Mouse (Mus musculus): ENCODE measurements at regions not wholly inside any gene's neighbourhood (a gene's known extent, or its start where the extent isn't known, plus 50 kb on each side); places are given as distances from the start of the nearest gene placed in this dataset.

DNA sequence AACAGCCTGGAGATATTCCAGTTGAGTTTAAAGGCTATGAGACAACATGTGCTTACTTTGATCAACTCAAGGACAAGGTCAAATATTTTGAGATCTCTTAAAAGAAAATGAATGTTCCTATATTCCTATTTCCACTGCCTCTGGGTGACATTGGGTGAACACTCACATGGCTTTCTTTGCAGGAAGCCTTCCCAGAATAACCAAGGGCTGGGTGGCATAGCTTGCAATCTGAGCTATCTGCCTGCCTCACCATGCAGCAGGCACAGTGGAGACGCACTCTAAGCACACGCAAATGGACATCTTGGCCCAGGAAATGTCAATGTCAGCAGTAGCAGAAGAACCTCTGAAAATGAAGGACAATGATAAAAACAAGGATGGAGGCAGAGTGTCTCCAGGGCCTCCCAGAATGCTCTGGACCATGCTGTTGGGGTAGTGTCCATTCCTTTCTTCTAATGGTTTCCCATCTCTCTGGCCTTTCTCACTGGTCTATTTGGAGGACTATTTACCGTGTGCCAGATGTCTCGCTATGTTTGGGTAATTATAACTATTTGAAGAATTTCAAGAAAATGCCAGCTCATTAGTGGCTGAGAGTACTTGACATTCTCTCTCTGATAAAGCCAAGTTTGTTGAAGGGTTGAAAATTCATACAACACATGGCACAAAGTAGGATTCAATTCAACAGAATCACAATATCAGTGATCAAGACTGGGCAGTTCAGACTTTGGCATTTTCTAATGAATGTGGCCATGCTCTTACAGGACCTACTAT is 276.3 kb upstream of the Rnf32 start:
- intact Hi-C loops (cut with DNase I): no loop called here

DNA sequence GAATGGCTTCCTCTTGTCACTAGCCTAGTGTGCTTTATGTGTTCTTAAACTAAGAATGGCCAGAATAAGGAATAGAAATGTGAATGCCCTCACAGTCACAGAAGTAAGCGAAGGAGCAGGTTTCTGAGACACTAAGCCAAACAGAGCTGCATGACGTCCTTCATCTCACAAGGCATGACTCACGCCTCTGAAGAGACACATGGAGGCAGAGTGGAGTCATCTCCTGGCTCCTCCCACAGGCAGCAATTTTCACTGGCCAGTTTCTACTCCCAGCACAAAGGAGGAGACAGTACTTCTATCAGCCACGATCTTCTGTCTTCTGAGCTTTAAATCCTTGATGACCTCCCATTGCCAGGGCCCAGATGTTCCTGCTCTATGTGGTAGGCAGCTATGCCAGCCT is 291.3 kb upstream of the Rnf32 start:
- intact Hi-C loops (cut with DNase I): no loop called here
- no peak for DNase-seq

More for the DNA sequence above, 276.3 kb upstream of the Rnf32 start:
- no peak for DNase-seq

DNA sequence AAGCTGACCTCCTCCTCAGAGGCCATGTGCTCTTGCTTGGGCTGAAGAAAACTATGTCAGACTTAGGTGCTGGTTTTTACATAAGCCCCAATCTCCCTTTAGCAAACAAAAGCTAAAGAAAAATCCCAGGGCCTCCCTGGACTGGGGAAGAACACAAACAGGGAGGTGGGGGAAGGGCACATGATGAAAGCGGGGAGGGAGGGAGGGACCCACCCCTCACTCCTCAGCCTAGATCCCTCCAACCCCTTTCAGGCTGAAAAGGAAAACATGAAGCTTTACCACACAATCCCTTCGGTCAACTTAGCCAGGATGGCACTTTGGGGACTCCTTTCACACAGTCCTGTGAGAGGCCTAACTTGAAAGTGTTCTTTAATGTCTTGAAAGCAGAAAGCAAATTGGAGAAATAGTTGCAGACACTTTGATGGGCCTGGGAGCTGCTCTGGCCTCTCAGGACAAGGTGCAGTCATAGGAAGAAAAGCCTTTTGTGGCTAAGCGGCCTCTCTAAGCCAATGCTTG is 291.9 kb upstream of the Rnf32 start:
- no peak for DNase-seq
- intact Hi-C loops (cut with DNase I): no loop called here

DNA sequence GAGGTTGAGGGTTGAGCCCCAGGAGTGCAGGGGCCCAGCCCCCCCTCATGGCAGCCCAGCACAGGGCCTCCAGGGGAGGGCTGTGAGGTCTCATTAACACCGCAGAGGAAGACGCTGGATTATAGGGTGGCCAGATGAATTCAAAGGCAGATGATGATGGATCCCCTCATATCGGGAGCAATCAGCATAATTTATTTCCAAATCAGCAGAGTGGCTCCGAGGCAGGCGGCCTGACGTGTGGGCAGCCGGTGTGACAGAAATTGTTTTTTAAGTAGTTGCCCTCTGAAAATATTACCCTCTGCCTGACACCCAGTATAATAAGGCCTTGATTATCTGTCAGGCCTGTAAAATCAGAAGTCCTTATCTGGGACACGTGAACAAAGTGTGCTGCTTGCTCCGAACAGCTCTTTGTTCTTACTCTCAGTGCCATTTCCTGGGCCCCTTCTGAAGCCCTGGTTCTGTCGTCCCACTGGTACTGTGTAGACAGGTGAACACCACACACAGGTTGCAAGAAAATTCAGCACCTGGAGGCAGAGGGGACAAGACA is 303.0 kb upstream of the Rnf32 start:
- no peak for DNase-seq
- intact Hi-C loops (cut with DNase I): no loop called here

DNA sequence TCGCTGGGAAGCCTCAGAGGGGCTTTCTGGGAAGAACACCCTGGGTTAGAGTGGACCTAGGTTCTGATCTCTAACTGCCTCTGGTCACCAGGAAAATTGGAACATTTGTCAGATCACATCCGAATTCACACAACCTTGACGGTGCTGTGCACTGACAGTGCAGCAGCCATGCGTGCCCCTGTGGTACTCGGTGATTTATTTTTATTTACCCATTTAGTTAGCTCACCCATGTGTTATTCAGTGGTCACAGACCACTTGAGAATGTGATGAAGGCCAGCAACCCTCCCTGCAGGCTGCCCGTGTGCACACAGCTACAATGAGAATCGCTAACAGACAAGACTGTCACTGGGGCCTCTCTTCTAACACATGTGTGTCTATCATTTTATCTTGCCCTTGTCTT is 303.8 kb upstream of the Rnf32 start:
- no peak for DNase-seq
- intact Hi-C loops (cut with DNase I): no loop called here

DNA sequence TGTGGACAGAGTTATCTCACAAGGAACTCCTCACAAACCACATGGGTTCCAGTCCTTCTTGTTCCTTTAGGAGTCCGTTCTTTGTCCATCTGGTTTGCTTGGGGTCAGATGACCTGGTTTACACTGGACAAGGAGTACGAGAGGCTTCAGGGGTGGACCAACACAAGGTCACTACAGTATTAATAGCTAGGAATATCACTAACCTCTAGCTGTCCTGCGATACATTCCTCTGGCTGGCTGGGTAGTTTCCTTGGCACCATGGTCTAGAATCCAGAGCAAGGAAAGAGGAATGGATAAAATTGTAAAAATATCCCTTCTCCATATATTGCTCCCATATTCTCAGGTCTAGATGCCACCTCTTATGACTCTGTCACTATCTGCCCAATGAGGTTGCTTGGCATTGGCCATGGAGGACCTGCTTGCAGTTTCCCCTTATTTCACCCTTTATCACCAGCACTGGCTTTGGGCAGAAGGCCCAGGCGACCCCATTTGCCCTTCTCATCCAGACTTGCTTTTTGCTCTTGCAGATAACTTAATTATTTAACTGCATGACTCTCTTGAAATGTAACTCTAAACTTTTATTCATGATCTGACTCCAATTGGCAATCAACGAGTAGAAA is 310.9 kb upstream of the Rnf32 start:
- intact Hi-C loops (cut with DNase I): no loop called here
- DNase-seq: peak; percentile 21 to 32

DNA sequence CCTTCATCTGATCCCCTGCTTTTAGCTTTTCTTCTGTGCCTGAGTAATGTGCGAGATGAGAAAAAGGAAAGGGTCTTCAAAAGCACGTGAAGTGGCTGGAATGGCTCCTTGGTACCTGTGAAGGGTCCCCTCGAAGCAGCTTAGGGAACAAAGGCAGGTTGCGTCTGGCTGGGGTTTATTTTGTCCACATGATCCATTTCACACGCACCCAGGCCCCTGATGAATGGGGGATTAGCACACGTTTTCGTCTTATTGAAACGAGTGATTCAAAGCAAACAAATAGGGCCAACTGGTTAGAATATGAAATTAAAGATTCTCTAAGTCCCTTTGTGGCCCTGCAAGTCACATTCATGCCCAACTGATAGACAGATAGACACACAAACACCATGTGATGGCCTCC is 319.6 kb upstream of the Rnf32 start:
- DNase-seq: no peak
- intact Hi-C loops (cut with DNase I): no loop called here

DNA sequence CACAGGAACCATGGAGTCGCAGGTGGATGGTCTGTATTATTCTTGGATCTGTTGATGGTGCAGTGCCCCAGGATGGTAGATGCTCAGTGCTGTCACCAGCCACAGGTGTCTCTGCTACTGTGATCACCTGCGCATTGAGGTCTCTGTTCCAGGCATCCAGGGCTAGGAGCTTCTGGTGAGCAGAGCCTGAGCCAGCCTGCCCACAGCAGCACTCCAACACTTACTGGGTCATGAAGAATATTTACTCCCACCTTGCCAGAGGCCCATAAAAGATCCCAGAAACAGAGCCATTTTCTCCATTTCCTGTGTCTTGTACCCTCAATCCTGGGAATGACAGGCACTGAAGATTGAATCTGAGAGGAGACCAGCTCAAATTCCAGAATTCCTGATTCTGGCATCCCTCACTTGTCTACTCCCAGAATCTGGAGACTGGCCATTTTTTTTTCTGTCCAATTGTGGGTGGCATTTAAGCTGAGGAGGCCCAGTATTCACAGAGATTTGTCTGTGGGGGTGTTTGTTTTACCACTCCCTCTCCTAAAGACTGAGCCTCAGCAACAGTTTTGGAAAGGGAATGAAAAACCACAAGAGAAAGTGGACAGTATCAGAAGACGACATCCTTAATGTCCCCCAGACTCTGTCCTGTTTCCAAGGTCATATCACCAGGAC is 322.1 kb upstream of the Rnf32 start:
- intact Hi-C loops (cut with DNase I): no loop called here
- no peak for DNase-seq

DNA sequence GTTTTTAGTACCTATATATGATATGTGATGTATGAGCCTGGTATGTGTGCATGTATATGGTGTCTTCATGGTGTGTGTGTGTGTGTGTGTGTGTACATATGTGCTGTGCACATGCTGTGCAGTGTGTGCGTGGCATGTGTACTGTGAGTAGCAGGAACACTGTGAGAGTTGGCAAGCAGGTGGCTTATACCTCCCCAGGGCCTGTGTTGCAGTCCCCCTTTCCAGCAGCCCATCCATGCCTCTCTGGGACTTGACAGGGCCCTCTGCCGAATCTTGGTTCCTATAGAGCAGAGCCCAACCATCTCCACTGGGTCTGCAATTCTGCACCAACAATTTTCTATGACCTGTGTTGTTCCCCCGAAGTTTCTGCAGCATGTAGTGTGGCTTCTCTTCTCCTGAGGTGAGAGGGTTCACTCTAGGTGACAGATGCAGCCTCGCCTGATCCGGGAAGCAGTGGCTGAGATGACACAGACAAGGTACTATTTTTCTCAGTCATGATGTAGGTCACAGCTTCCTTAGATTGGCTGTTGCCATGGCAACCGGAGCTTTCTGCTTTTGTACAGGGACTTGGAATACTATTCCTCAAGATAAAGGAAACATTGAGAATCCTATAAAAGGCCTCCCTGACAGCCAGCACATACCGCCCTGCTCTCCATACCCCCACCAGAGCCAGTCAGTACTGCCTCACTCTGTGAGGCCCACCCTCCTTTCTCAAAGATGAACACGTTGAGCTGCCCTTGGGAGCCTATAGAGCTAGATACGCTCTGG is 336.0 kb upstream of the Rnf32 start:
- intact Hi-C loops (cut with DNase I): no loop called here
- no peak for DNase-seq

DNA sequence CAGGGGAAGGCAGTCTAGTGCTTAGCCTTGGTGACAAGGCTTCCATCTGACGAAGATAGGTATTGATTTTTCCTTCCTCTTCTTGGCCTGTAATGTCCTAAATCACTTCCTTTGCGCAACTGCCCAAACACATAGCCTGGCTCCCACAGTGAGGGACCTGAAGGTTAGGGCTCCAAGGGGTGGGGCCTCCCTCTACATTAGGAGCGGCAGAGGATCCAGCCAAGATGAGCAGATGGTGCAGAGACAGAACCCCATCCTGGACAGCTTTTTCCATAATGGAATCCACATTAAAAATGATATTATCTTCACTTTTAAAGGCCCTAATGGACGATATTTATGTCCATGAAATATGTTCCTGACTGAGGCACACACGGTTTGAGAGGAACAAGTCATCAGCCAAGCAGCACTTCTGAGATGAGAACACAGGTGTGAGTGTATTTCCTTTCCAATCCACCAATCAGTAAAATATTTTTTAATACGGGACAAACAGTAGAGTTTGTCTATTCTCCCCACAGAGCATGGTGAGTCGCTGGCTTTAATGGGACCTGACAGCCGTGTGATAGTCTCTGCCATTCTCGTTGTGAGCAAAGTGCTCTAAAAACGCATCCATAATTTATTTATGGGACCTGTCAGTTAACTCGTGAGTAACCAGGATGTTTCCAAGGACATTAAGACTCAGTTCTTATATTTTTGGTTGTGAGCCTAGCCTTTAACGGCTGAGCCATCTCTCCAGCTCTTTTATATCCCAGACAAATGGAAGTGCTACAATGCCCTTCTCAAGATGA is 357.5 kb upstream of the Rnf32 start:
- DNase-seq: no peak

DNA sequence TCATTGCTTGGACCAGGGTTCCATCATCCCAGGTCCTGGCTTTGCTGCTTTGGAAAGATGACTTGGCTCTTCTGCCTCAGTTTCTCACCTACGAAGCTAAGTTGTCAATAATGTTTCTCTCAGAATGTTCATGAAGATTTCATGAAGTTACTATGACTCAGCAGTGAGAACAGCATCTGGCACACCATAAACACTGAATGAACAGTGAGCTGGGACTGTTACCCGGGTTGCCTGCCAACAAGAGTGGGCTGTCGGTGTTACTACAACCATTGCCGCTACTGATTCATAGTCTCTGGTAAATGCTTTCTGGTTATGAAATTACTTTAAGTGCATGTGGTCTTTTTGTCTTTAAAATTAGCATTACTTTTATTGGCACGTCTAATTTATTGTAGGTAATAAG is 352.0 kb upstream of the Shh start:
- no peak for DNase-seq
- intact Hi-C loops (cut with DNase I): no loop called here

More for the DNA sequence above, 357.5 kb upstream of the Rnf32 start:
- intact Hi-C loops (cut with DNase I): no loop called here

DNA sequence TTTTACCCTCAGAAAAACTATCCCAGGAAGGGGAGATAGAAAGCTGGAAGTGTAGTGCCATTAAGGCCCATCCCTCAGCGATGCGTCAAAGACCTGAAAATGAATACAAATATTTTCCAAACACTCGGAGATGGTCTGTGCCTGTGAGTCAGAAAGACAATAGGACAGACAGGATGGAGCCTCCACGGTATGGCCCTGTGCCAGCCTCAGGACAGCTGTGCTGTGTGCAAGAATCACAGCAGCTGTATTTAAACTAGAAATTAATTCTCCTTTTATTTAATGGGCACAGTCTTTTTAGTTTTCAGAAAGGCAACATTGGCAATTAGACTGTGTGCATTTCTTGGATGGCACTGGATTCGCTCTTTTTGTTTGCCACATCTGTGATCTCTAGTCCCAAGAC is 340.9 kb upstream of the Shh start:
- intact Hi-C loops (cut with DNase I): no loop called here
- peak in 1 of 2 experiments; percentile 2 for DNase-seq

DNA sequence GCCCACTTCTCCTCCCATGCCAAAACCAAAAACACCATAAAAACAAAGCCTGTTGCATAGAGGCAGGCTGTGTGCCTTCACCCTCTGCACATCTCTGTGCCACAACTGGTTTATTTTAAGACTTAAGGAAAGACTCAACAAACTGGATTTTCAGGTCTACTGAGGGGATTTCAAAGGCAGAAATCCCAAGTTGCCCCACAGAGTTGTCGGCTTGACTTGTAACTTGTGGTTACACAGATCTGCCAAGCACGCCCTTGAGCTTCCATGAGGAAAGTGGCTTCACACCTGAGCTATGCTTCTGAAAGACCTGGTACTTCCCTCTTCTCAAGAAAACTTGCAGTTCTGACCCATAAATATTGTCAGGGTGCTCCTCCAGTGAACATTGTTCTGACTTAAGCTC is 332.4 kb upstream of the Shh start:
- no peak for DNase-seq
- intact Hi-C loops (cut with DNase I): no loop called here

DNA sequence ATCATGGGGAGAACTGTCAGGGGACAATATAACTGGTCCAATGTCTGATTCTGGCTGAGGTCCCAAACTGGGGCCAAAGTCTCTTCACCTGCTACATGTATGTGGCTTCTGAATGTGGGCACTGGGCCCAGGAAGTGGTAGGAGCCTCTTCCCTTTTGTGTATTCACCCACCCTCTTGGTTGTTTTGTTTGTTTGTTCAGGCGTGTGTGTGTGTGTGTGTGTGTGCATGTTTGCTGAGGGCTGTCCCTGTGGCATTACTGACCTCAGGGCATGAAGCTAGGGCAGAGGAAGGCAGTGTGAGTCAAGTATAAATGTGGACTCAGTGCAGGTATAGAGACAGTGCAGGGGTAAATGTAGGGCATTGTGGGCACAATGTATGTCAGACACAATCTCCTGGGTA is 331.3 kb upstream of the Shh start:
- no peak for DNase-seq

DNA sequence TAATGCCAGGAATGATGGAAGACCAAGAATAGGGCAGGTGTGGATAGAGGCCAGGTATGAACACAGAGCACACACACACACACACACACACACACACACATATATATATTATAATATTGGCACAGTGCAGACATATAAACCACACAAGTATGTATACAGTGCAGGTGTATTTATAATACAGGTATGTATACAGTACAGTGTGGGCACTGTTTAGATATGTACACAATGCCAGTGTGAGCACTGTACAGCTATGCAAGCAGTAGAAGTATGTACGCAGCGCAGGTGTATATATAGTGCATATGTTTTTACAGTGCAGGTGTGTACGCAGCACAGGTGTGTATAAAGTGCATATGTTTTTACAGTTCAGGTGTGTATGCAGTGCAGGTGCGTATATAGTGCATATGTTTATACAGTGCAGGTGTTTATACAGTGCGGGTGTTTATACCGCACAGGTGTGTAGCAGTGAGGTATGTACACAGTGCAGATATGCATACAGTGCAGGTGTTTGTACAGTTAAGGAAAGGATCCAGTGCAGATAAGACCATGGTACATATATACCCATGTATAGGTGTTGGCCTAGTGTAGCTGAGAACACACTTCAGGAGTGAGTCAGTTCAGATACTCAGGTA is 328.2 kb upstream of the Shh start:
- DNase-seq: no peak
- intact Hi-C loops (cut with DNase I): no loop called here

More for the DNA sequence above, 331.3 kb upstream of the Shh start:
- intact Hi-C loops (cut with DNase I): no loop called here

DNA sequence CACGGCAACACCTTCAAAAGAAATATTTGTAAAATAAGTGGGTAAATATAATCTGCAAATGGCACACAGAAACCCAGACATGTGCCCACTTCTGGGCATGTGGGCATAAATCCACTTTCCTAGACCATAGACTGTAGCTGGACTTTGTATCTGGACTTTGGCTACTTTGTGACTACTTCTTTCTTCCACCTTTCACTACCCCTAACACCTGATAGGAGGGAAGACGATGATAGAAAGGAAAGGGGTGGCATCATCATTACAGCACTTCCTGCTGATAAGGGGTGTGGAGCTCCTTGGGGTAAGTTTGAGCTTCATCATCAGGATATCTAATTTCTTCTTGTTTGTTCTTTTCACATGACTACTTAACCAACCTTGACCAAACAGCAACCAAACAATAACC is 326.7 kb upstream of the Shh start:
- intact Hi-C loops (cut with DNase I): no loop called here
- DNase-seq: no peak

DNA sequence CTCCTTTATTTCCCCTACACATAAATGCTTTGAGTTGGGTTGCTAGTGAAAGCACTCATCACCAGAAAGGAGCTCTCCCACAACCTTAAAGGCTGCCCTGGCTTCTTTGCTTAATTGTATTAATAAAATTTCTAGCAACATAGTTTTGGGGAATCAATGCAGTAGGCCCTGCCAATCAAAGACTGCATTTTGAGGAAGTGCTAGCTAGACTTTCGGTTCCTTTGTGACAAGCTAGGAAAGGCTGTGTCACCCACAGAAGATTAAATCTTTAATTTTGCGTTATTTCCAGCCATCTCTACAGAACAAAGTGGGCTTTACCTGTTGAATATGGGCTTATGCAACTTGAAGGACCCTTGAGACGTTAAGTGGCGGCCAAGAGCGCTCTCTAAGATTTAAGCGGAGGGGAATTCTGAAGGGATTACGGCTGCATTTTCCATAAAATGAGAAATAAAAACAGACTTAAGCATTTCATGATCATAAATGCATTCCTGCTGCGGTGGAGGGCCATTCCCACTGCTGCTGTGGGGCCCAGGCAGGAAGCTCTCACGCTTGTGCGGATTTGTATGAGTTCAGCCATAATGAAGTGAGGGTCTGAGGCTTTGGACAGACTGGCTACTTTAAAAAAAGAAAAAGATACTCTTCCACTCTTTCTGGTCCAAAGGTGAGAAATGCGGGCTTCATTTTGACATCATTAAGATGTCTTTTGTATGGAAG is 318.4 kb upstream of the Shh start:
- no peak for DNase-seq

DNA sequence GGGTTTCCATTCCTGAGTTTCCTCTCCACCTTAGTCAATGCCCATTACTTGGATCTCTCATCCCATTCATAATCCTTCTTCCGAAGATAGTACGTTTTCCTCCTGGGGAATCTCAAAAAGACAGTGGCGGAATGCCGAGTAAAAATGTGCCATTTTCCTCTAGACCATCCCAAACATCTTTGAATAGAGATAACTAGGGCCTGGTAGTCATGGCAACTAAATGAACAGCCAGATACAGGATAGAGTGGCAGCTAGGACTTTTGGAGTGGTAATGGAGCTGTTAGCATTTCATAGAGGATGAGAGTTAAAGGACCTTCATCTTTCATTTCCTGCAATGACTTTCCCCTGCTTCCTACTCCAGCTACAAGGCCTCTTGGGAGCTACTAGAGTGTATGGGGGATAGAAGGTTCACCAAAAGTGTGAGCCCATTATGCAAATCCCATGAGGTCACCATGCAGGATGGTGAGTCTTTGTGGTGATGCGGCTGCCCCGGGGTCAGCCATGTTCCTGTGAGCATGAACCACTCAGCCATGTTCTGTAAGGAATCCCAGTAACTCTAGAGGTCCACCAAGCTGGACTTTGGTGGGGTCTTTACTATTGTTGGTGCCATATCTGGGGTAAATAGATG is 317.4 kb upstream of the Shh start:
- DNase-seq: no peak
- intact Hi-C loops (cut with DNase I): no loop called here

More for the DNA sequence above, 318.4 kb upstream of the Shh start:
- intact Hi-C loops (cut with DNase I): no loop called here

All from heart, postnatal 36 days (tissue).